Mouse (Mus musculus): ENCODE data around the gene Slc46a1.
A peak's percentile ranks its signal among the peaks of the same experiment; 100 is the strongest.

The Slc46a1 gene

GRCm38 (mm10) chr11:78455308-78455707 is 10.2 kb upstream of the Slc46a1 start:
- DNase-seq (ENCODE audit: low read depth, low spot score), result no peak

- DNase-seq (ENCODE audit: low read depth, low spot score), result no peak
These were observed 6.8 kb upstream of the Slc46a1 start for GRCm38 (mm10) chr11:78458740-78459139.

- DNase-seq (ENCODE audit: low read depth, low spot score), result no peak
These were observed 3.6 kb upstream of the Slc46a1 start for GRCm38 (mm10) chr11:78461894-78462293.

- no peak for DNase-seq (ENCODE audit: low read depth, low spot score)
These were observed 2.8 kb upstream of the Slc46a1 start for GRCm38 (mm10) chr11:78462669-78463068.

- DNase-seq (ENCODE audit: low read depth, low spot score), result no peak
These were observed 2.0 kb upstream of the Slc46a1 start for GRCm38 (mm10) chr11:78463286-78464036.

- no peak for DNase-seq (ENCODE audit: low read depth, low spot score)
These were observed 381 bp upstream of the Slc46a1 start for GRCm38 (mm10) chr11:78465116-78465515.

- DNase-seq (ENCODE audit: low read depth, low spot score), result no peak
These were observed 880 bp downstream of the Slc46a1 start for GRCm38 (mm10) chr11:78466242-78466912.

- DNase-seq (ENCODE audit: low read depth, low spot score), result no peak
These were observed 2.0 kb downstream of the Slc46a1 start for GRCm38 (mm10) chr11:78467515-78467914.

- no peak for DNase-seq (ENCODE audit: low read depth, low spot score)
These were observed 2.4 kb downstream of the Slc46a1 start for GRCm38 (mm10) chr11:78467932-78468331.

- DNase-seq (ENCODE audit: low read depth, low spot score), result no peak
These were observed 6.0 kb downstream of the Slc46a1 start for GRCm38 (mm10) chr11:78471326-78472103.

GRCm38 (mm10) chr11:78475289-78475688 is 9.8 kb downstream of the Slc46a1 start:
- no peak for DNase-seq (ENCODE audit: low read depth, low spot score)

- no peak for DNase-seq (ENCODE audit: low read depth, low spot score)
These were observed 18.1 kb downstream of the Slc46a1 start for GRCm38 (mm10) chr11:78483639-78484038.

- no peak for DNase-seq (ENCODE audit: low read depth, low spot score)
These were observed 22.7 kb downstream of the Slc46a1 start for GRCm38 (mm10) chr11:78488168-78488567.

GRCm38 (mm10) chr11:78490781-78491241 is 25.3 kb downstream of the Slc46a1 start:
- DNase-seq (ENCODE audit: low read depth, low spot score), result no peak

GRCm38 (mm10) chr11:78495904-78496303 is 30.4 kb downstream of the Slc46a1 start:
- no peak for DNase-seq (ENCODE audit: low read depth, low spot score)

GRCm38 (mm10) chr11:78497071-78497541 is 31.6 kb downstream of the Slc46a1 start:
- DNase-seq (ENCODE audit: low read depth, low spot score), result no peak

- peak; percentile 94 for DNase-seq (ENCODE audit: low read depth, low spot score)
These were observed 32.3 kb downstream of the Slc46a1 start, which contains the start of gene Sarm1 for GRCm38 (mm10) chr11:78497544-78498522. Gene Sarm1 (minus strand): TSS chr11:78497754.

GRCm38 (mm10) chr11:78499004-78499403 is 33.5 kb downstream of the Slc46a1 start, which contains the start of gene Vtn:
Gene Vtn (plus strand): TSS chr11:78499091.
- DNase-seq (ENCODE audit: low read depth, low spot score), result no peak

- no peak for DNase-seq (ENCODE audit: low read depth, low spot score)
These were observed 34.0 kb downstream of the Slc46a1 start for GRCm38 (mm10) chr11:78499543-78499942.

- DNase-seq (ENCODE audit: low read depth, low spot score), result no peak
These were observed 35.2 kb downstream of the Slc46a1 start for GRCm38 (mm10) chr11:78500623-78501202.
